Mouse (Mus musculus) frontal cortex, postnatal 25 days (tissue): ENCODE results near the gene Baiap2.

Source experiments
- DNase-seq, 2 experiments: peaks; one replicate each; pipeline ENCODE4 v3.0.0; 2022; ENCODE audit warnings: low spot score in 2 of 2

Baiap2 gene

GRCm38 (mm10) chr11:119947426-119947825, 4.9 kb downstream of the Baiap2 start:
- DNase-seq: no peak

DNA sequence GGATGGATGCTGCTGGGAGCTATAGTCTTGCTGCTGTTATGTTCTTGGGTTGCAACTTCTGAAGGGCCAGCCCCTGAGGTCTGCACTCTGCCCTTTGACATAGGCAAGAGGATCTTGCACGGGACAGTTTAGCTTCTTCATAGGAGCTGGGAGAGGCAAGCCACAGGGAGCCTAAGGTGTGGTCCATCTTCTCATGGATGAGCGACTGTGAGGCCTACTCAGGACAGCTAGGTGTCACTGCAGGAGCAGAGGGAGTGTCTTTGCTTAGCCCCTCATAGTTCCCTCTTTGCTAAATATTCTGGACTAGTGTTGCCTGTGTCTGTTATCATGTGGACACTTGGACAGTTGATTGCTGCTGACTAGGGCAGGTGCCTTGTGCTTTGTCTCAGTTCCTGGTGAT, 5.3 kb downstream of the Baiap2 start:
- no peak for DNase-seq

GRCm38 (mm10) chr11:119948305-119948704, 5.7 kb downstream of the Baiap2 start:
- DNase-seq: no peak

DNA sequence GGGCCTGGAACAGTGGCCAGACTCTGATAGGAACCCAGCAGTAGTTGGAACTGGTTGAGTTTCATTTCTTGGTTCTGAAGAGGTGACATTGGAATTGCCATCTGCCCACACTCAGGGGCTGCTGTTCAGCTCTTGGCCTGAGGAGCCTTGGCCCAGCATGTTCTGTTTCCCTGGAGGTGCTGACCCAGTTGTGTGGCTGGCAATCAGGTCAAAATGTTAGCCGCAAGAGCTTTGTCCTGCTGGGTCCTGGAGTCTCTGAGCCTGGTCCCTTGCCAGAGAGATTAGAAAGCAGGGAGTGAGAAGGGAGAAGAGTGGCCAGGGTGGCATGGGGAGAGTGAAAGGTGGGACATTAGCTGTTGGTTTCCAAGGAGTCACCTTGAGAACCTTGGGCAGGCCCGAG, 6.2 kb downstream of the Baiap2 start:
- DNase-seq: no peak

GRCm38 (mm10) chr11:119950535-119950934, 8.0 kb downstream of the Baiap2 start:
- no peak for DNase-seq

DNA sequence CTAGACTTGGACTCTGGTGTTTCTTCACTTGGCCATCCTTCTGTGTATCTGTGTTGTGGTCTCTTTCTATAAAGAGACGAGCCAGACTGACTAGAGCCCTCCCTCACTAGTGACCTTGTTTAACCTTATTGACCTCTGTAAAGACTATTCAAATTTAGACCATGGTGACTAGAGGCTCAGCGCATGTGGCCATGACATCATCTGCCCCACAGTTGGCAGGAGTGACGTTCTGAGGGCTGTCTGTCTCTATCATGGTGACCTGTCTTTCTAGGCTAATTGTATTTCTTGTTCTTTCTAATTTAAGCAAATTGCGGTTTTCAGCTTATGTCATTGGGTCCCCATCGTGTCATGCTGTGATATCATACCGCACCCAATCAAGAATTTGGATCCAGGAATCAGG, 8.8 kb downstream of the Baiap2 start:
- no peak for DNase-seq

DNA sequence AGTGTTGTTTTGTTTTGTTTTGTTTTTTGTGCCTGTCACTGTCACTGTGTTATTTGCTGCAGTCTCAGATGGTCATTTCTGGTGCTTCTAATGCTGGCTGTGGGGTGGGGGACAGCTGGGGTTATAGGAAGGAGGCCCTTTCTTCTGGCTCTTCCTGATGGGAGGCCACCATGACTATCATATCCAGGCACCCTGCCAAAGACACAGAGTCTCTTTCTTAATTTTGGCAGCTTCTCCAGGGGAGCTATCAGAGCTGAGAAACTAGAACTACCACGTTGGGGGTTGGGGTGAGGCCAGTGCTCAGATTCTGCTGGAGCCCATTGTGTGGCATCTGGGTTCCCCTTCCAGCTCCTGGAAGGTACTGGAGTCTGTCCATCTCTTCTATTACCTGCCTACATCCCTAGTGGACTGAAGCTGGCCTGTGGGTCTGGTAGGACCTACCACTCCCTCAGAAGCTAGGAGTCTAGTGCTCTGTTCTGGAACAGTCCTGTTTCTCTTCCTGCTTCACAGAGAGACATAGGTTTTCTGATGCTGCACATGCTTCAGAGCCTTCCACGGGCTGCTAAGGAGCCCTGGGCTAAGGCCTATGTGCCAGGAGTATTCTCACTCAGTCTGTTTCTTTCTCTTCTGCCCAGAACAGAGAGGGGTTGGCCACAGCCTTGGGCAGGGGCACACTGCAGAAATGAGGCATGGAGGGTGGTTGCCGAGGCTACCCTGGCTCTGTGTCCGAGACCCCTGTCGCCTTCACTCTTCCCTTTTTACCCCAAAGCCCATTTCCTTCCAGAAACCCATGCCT, 10.1 kb downstream of the Baiap2 start:
- DNase-seq: no peak

GRCm38 (mm10) chr11:119954233-119954632, 11.7 kb downstream of the Baiap2 start:
- no peak for DNase-seq

DNA sequence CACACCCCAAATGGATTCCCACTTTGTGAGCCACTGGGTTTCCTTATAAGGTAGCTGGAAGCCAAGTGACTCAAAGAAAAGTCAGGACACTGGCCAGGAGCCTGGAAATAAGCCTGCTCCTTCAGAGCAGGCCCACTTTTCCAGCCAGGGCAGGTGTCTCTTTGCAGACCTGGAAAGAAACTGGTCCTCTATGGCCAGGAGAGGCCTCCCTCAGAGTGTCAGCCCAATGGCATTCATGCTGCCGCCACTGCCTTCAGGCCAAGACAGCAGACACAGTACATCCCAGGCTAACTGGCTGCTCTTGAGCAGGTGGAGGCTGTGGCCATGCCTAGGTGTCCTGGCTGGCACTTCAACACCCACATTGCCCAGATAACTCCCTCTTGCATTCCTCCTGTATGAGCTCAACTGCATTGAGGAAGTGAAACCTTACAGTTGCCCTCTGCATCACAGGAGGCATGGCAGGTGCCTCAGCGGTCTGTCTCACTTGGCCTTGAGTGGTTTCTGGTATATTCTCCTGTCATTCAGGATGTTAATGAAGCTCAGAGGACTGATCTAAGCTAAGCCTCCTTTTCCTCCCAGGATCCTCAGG, 12.3 kb downstream of the Baiap2 start:
- DNase-seq: no peak

DNA sequence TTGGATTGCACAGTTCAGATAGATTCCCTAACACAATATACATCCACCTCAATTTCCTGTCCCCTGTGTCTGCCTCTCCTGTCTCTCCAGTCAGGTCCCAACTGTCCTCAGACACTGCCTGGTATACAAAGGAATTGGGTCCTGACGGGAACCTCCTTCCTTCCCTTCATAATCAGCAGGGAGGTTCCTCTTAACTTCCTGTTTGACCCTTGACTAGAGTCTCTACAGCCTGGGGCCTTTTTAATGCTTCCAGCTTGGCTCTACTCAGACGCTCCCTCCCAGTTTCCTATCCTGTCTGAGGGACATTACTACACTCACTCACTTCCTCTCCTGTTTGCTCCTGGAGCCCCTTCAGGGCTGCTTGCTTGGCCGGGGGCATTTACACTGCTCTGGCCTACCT, 12.9 kb downstream of the Baiap2 start:
- DNase-seq: no peak

GRCm38 (mm10) chr11:119956590-119956989, 14.0 kb downstream of the Baiap2 start:
- DNase-seq: no peak

DNA sequence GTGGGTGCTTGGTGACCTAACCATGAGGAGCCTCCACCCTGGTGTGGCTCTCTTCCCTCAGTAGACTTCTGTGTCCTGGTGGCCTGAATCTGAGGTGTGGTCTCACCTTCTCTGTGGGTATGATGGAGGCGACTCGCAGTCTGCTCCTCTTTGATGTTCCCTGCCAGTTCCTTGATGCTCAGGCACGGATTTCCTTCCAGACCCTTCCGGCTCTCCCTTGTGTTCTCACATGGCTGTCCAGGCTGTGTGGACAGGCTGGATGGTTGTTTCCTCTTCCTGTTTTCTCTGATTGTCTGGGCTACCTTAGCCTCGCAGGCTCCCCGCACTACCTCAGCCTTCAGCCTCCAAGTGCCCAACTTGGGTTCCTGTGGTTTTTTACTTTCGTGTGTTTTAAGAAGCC, 16.3 kb downstream of the Baiap2 start:
- no peak for DNase-seq

DNA sequence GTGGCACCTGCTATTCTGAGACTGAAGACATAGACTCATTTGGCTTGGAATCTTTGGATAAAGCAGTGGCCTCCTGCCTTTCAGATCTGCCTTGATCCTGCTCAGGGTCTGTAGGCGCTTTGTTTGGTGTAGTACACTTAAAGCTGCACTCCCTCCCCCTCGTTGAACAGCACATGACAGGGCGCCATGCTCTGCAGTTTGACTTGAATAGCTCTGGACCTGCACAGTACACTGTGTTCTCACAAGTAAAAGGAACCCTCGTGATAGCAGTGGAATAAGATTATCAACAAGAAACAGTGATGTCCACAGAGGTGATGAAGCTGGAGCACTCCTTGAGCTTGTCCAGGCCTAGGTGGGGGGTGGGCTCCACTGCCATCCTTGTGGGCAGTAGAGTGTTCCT, 17.2 kb downstream of the Baiap2 start:
- no peak for DNase-seq

GRCm38 (mm10) chr11:119960671-119961070, 18.1 kb downstream of the Baiap2 start:
- no peak for DNase-seq

GRCm38 (mm10) chr11:119961511-119961910, 18.9 kb downstream of the Baiap2 start:
- DNase-seq: no peak

DNA sequence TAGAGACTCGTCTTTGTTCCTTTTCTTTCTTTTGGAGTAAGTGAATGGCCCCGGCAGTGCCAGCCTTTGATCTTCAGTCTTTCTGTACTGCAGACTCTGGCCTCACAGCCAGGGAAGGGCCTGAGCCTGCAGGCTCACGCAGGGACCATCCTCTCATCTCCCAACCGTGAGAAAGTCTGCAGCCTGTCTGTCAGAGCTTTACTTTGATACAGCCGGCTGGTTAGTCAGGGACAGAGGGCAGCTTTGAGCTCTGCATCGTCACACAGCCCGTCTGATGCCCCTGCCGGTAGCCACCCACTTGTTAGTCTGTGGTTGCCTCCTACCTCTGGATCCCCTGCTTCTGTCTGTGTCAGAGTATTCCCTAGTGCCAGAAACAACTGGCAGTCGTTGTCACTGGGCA, 22.5 kb downstream of the Baiap2 start:
- no peak for DNase-seq

DNA sequence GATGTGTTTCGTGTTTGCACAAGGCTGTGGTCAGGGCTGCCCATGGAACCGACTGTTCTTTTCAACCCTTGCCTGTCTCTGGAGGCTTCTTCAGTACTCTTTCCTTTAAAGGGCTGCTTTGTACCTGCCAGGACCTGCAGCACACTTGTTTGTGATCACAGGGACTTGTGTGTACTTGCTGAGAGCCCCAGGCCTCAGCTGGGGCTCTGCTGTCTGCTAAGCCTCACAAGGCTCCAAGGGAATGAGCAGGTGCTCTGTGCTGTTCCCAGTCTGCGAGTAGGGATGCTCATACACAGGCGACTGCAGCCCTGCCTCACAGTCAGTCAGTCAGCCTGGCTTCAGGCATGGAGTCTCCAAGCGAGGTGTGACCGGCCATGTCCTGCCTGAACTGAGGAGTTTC, 23.7 kb downstream of the Baiap2 start:
- no peak for DNase-seq

- DNase-seq: no peak
Observed at GRCm38 (mm10) chr11:119967401-119967800, 24.8 kb downstream of the Baiap2 start.

GRCm38 (mm10) chr11:119967892-119968291, 25.3 kb downstream of the Baiap2 start:
- no peak for DNase-seq

- no peak for DNase-seq
Observed at GRCm38 (mm10) chr11:119970021-119970851, 27.7 kb downstream of the Baiap2 start.

- DNase-seq: no peak
Observed at GRCm38 (mm10) chr11:119973789-119974188, 31.2 kb downstream of the Baiap2 start.

DNA sequence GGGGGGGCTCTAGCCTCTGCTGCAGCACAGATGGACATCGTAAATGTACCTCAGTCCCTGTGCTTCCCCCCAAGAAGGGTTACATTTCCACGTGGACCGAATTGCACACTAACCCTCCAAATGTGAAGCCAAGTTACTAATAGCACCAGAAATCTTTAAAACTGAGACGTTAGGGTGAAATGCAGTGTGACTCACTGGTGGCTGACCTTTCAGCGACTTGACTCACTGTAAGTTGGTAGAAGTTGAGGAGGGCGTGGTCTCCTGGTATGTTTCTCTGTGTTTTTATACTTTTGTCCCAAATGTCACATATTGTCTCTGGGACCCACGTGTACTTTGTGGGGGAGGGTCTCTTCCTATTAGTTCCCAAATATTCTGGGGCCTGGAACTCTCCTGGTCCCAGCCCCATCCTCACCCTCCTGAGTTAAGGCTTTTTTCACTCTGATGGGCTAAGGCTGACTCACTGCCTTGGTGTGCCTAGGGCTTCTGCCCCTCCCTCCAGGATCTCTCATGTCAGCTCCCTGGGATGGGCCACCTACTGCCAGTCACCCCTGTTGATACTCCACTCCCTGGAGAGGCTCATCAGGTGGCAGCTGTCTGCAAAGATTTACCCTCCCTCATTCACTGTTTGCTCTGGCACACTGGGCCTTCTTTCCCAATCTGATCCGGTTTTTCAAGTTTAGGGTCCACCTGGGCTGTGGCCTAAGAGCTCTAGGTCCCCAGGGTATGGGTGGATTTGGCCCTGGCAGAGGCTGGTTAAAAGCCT, 33.4 kb downstream of the Baiap2 start:
- DNase-seq: no peak
